Mouse (Mus musculus): ENCODE measurements around the gene Znrd1. TPM values are rescaled to one million over a fixed set of nuclear protein-coding genes. Genes with fewer than 3 reads are reported as not detected.

The Znrd1 gene
- 55.2 and 62.2 TPM in 2 replicates for polyA plus RNA-seq (2014; fragmentation: Nextera tagmentation; extraction: Ambion mirVana)

DNA sequence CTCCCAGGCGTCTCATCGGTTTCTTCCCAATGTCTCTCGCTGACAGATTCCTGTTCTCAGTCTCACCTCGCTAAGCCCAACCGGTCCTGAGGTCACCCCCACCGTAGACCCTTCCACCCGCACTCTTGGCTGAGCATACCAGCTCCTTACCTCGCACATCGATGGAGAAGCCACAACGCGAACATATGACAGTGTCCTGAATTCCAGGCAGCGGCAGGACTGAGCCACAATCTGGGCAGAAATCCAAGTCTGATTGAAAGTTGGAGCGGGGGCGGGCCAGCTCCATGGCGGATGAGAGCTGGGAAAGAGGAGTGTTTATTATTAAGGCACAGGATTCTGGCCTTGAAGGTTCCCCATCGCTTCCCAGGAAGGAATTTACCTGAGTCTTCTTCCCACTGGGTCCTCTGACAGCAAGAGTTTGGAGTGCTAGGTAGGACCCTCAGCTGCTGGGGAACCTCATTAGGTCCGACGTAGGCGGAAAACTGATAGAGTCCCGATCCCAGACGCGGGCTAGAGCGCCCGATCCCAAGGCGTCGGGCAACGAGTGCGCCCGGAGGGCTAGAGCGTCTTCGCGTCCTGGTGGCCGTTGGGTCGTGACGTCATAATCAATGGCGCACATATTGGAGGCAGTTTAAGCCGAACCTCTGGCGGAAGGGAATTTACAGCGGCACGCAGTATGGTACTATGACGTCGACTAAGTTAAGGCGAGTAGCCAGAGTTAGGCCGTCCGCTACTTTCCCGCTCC lies at the start of gene Znrd1, which contains the start of gene Znrd1as:
Gene Znrd1 (minus strand): TSS at position 561 of the 745 bp plus-strand sequence.
Gene Znrd1as (plus strand): TSS at position 594 of the 745 bp plus-strand sequence.
- Histone ChIP-seq H3K9me3 (ENCODE audit: control insufficient read depth, low read length) (no peaks in the 10 kb centered on the region), H3K27me3 (replicated peaks; ENCODE audit: control insufficient read depth, insufficient read depth, low read length) (no peaks in the 10 kb centered on the region), H3K36me3 (ENCODE audit: control insufficient read depth, insufficient read depth, low read length) (peaks cover 3% of the 10 kb centered on the region; the same call in 1 of the 2 replicates), H3K4me2 (peak within 1 kb of the TSS; percentile 91), H3K9ac (ENCODE audit: low read depth, low read length) (peak within 1 kb of the TSS; percentile 86), H3K4me3 (ENCODE audit: low read depth, low read length) (peak within 1 kb of the TSS; percentile 82), H3K4me1 (replicated peaks; ENCODE audit: control insufficient read depth, insufficient read depth, low read length) (no peaks in the 10 kb centered on the region; the same call in 1 of the 2 replicates), H3K27ac (ENCODE audit: low read depth, low read length) (peak within 1 kb of the TSS; percentile 57; the same call in 1 of the 2 replicates)
- DNase-seq (ENCODE audit: low spot score), result peak; percentile 88
- under 1% methylated on average over 46 of the region's 46 CpGs for WGBS
- ATAC-seq (replicated peaks; ENCODE audit: low FRiP score), result peak; percentile 97

DNA sequence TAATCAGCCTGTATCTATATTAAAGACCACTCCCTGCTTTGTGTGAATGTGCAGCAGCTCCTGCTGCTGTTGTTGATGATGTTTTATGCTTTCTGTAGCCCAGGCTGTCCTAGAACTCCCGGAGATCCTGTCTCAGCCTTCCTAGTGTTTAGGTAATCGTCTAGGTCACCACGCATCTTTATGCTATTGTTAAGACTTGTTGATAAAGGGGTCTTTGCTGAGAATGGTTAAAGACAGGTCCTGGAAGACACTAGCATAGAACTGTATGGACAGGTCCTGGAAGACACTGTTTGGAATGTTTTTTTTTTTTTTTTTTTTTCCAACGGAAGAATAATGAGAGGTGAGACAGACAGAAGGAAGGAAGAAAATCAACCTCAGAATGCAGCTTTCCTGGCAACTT lies 45.0 kb upstream of the Znrd1 start:
- 52% methylated on average over 4 of the region's 4 CpGs for WGBS
- no peak overlapping the region for H3K27ac ChIP-seq (ENCODE audit: low read depth, low read length)
- ATAC-seq (replicated peaks; ENCODE audit: low FRiP score) (no peak), DNase-seq (ENCODE audit: low spot score) (no peak)
- no peaks in the 10 kb centered on the region for H3K9me3 ChIP-seq (ENCODE audit: control insufficient read depth, low read length)
- H3K9ac ChIP-seq (ENCODE audit: low read depth, low read length), result no peak overlapping the region; the same call in 1 of the 2 replicates
- H3K4me2 ChIP-seq, result peak overlapping the region; percentile 76
- H3K4me1 ChIP-seq (replicated peaks; ENCODE audit: control insufficient read depth, insufficient read depth, low read length), result no peaks in the 10 kb centered on the region
- H3K4me3 ChIP-seq (ENCODE audit: low read depth, low read length), result peak overlapping the region; percentile 62
- H3K36me3 ChIP-seq (ENCODE audit: control insufficient read depth, insufficient read depth, low read length), result peaks cover 2% of the 10 kb centered on the region; the same call in 1 of the 2 replicates
- H3K27me3 ChIP-seq (replicated peaks; ENCODE audit: control insufficient read depth, insufficient read depth, low read length), result peaks cover 9% of the 10 kb centered on the region

DNA sequence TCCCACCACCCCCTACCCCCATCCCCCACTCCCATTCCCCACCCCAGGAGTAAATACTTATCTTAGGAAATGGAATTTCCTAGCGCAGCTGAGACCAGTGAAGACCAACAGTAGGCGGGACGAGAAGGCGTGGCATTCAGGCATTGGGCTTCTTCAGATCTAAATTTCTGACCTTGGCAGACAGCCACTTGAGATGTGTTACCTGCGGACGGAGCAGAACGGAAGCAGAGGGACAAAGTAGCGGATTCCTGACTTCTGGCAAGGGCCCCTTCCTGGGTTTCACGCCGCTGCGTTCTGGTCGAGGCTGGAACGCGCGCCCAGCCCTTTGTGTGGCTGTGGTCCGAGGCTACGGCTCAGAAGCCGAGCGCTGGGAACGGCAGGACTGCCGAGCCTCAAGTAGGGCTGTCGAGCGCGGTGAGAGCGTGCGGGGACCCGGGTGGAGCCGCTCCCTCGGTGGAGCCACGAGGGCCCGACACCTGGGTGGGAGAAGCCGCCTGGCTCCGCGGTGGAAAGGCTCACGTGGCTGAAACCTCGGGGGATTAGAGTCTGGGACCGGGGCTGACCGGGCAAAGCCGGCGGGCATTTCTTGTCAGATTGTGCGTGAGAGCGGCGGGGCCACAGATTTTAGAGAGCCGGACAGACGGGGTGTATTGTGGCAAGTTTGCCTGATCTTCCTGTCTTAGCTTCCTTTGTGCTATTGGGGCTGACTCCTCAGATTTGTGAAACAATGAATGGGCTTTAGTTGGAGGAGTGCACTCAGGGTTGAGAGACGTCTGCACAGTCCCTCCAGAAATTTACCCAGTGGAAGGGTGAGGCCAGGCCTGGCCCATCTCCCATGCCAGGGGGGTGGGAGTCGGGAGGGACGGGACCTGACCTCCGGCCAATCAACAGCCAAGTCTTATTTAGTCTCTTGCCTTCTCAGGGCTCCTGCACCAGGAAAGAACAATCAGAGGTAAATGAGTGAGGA lies 44.3 kb upstream of the Znrd1 start:
- Histone ChIP-seq H3K9ac (ENCODE audit: low read depth, low read length) (peak overlapping the region; percentile 63), H3K27ac (ENCODE audit: low read depth, low read length) (peak overlapping the region; percentile 64), H3K27me3 (replicated peaks; ENCODE audit: control insufficient read depth, insufficient read depth, low read length) (peaks cover 9% of the 10 kb centered on the region), H3K4me3 (ENCODE audit: low read depth, low read length) (peak overlapping the region; percentile 62), H3K4me2 (peak overlapping the region; percentile 76), H3K36me3 (ENCODE audit: control insufficient read depth, insufficient read depth, low read length) (0 out of 2 replicates have a peak, but pooled peaks cover 2% of the 10 kb centered on the region), H3K9me3 (ENCODE audit: control insufficient read depth, low read length) (no peaks in the 10 kb centered on the region), H3K4me1 (replicated peaks; ENCODE audit: control insufficient read depth, insufficient read depth, low read length) (no peaks in the 10 kb centered on the region)
- peak; percentile 54 for DNase-seq (ENCODE audit: low spot score)
- 1% methylated on average over 49 of the region's 49 CpGs for WGBS
- peak; percentile 67 for ATAC-seq (replicated peaks; ENCODE audit: low FRiP score)

DNA sequence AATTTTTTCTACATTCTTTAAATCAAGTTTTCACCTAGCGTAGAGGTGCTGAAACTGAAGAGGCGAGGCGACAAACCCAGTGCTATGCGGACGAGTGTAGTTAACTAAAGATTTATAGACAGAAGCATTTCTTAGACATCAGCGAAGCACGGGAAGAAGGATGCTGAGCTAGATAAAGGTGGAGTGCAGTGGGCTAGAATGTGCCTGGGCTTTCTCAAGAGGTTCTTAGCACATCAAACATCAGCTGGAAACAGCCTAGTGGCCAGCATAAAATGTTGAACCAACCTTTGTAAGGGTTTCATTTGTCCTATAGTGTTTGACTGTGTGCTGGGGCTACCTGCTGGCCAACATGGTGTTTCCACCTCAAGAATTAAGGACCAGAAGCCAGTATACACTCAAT lies 42.5 kb upstream of the Znrd1 start, which contains the start of gene Zfp57:
Gene Zfp57 (plus strand): TSS at position 301 of the 400 bp plus-strand sequence.
- Histone ChIP-seq H3K27ac (ENCODE audit: low read depth, low read length) (no peak within 1 kb of the TSS), H3K4me1 (replicated peaks; ENCODE audit: control insufficient read depth, insufficient read depth, low read length) (no peaks in the 10 kb centered on the region), H3K36me3 (ENCODE audit: control insufficient read depth, insufficient read depth, low read length) (no peaks in the 10 kb centered on the region), H3K4me2 (no peak within 1 kb of the TSS), H3K27me3 (replicated peaks; ENCODE audit: control insufficient read depth, insufficient read depth, low read length) (peaks cover 9% of the 10 kb centered on the region), H3K9ac (ENCODE audit: low read depth, low read length) (no peak within 1 kb of the TSS), H3K4me3 (ENCODE audit: low read depth, low read length) (no peak within 1 kb of the TSS), H3K9me3 (ENCODE audit: control insufficient read depth, low read length) (no peaks in the 10 kb centered on the region)
- DNase-seq (ENCODE audit: low spot score) (no peak), ATAC-seq (replicated peaks; ENCODE audit: low FRiP score) (no peak)
- 87% methylated on average over 7 of the region's 7 CpGs for WGBS

DNA sequence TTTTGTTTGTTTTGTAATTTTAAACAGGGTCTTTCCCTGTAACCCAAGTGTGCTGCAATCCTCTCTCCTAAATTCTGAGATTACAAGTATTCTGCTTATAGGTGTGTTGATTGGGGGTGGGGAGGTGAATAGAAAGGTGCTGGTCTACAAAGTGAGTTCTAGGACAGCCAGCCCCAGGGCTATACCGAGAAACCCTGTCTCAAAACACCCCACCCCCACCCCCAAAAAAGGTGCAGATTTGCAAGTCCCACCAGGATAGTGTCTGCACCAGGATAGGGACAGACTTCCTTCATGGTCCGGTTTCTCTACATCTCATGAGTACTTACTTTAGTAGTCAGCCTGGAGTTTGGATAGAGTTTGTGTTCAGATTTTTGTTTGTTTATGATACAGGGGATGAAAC lies 40.1 kb upstream of the Znrd1 start:
- Histone ChIP-seq H3K4me3 (ENCODE audit: low read depth, low read length) (no peak overlapping the region), H3K4me2 (no peak overlapping the region), H3K27me3 (replicated peaks; ENCODE audit: control insufficient read depth, insufficient read depth, low read length) (peaks cover 9% of the 10 kb centered on the region), H3K36me3 (ENCODE audit: control insufficient read depth, insufficient read depth, low read length) (no peaks in the 10 kb centered on the region), H3K9ac (ENCODE audit: low read depth, low read length) (no peak overlapping the region), H3K27ac (ENCODE audit: low read depth, low read length) (no peak overlapping the region), H3K9me3 (ENCODE audit: control insufficient read depth, low read length) (no peaks in the 10 kb centered on the region), H3K4me1 (replicated peaks; ENCODE audit: control insufficient read depth, insufficient read depth, low read length) (no peaks in the 10 kb centered on the region)
- WGBS, result 79% methylated on average over 2 of the region's 2 CpGs
- DNase-seq (ENCODE audit: low spot score) (no peak), ATAC-seq (replicated peaks; ENCODE audit: low FRiP score) (no peak)

DNA sequence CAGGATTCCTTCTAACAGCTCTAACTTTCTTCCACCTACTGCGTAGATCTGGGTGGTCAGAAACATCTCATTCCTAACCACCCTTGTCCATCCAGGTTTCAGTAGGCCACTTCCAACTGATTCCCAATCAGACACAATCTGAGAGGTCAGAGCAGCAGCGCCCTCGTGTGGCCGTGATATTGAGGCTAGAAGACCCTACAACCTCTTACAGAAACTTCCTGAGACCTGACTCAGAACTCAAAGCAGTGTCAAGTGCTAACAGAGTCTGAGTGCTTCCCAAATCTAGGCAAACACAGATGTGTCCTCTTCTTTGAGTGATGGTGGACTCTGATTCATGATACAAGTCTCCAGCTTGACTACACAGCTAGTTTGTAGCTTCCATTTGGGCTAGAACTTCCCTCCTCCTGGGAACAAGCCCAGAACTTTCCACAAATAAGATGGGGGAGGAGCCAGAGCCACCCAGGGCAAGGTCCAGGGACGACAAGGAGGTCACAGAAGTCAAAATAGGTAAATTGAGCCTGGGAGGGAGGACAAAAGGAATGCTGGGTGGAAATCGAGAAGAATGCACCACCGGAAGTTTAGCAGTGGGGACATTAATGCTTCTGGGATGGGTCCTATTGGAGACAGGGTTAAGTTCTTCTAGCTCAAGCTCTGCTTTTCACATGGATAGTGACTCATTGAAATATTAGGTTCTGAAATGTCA lies 38.8 kb upstream of the Znrd1 start:
- H3K4me2 ChIP-seq, result no peak overlapping the region
- H3K4me1 ChIP-seq (replicated peaks; ENCODE audit: control insufficient read depth, insufficient read depth, low read length), result no peaks in the 10 kb centered on the region
- WGBS, result 26% methylated on average over 7 of the region's 7 CpGs
- no peaks in the 10 kb centered on the region for H3K9me3 ChIP-seq (ENCODE audit: control insufficient read depth, low read length)
- H3K4me3 ChIP-seq (ENCODE audit: low read depth, low read length), result no peak overlapping the region
- H3K27ac ChIP-seq (ENCODE audit: low read depth, low read length), result no peak overlapping the region
- H3K9ac ChIP-seq (ENCODE audit: low read depth, low read length), result no peak overlapping the region
- peak; percentile 57 for DNase-seq (ENCODE audit: low spot score)
- no peaks in the 10 kb centered on the region for H3K36me3 ChIP-seq (ENCODE audit: control insufficient read depth, insufficient read depth, low read length)
- ATAC-seq (replicated peaks; ENCODE audit: low FRiP score), result no peak
- H3K27me3 ChIP-seq (replicated peaks; ENCODE audit: control insufficient read depth, insufficient read depth, low read length), result no peaks in the 10 kb centered on the region

DNA sequence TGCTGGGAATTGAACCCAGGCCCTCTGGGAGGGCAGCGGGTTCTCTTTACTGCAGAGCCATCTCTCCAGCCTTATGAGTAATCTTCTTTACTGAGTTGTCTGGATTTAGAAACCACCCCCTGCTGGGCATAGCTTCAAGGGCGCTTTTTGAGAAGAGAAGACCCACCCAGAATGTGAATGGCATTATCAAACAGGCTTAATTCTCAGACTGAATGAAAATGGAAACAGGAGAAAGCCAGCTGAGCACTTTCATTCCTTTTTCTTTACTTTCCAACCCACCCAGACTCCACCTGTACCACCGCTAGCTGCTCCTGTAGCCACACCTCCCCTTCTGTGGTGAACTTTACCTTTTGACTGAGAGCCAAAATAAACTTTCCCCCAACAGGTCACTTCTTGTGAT lies 37.1 kb upstream of the Znrd1 start:
- Histone ChIP-seq H3K9ac (ENCODE audit: low read depth, low read length) (no peak overlapping the region), H3K36me3 (ENCODE audit: control insufficient read depth, insufficient read depth, low read length) (no peaks in the 10 kb centered on the region), H3K27me3 (replicated peaks; ENCODE audit: control insufficient read depth, insufficient read depth, low read length) (no peaks in the 10 kb centered on the region), H3K4me1 (replicated peaks; ENCODE audit: control insufficient read depth, insufficient read depth, low read length) (no peaks in the 10 kb centered on the region), H3K27ac (ENCODE audit: low read depth, low read length) (no peak overlapping the region), H3K4me2 (no peak overlapping the region), H3K9me3 (ENCODE audit: control insufficient read depth, low read length) (no peaks in the 10 kb centered on the region), H3K4me3 (ENCODE audit: low read depth, low read length) (no peak overlapping the region)
- DNase-seq (ENCODE audit: low spot score), result no peak
- ATAC-seq (replicated peaks; ENCODE audit: low FRiP score), result no peak
- 71% methylated on average over 3 of the region's 3 CpGs for WGBS

DNA sequence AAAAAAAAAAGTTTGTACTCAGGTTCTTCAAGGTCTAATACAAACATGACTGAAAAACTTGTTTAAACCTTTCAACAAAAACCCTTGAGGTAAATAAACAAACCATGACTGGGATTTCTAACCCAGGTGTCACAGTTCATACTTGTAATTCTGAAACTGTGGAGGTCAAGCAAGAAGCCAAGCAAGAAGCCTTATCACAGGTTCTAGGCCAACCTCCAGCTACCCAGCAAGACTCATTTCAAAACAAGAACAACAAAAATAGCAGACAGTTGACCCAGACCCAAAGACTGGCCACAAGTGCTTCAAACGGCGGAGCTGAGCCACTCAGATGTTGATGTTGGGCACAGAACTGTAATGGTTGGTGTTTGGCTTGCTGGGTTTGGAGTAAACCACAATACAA lies 36.2 kb upstream of the Znrd1 start:
- H3K4me1 ChIP-seq (replicated peaks; ENCODE audit: control insufficient read depth, insufficient read depth, low read length), result no peaks in the 10 kb centered on the region
- H3K9me3 ChIP-seq (ENCODE audit: control insufficient read depth, low read length), result no peaks in the 10 kb centered on the region
- no peak for ATAC-seq (replicated peaks; ENCODE audit: low FRiP score)
- no peak overlapping the region for H3K27ac ChIP-seq (ENCODE audit: low read depth, low read length)
- peaks cover 1% of the 10 kb centered on the region for H3K27me3 ChIP-seq (replicated peaks; ENCODE audit: control insufficient read depth, insufficient read depth, low read length)
- DNase-seq (ENCODE audit: low spot score), result no peak
- H3K36me3 ChIP-seq (ENCODE audit: control insufficient read depth, insufficient read depth, low read length), result no peaks in the 10 kb centered on the region
- no peak overlapping the region for H3K4me3 ChIP-seq (ENCODE audit: low read depth, low read length)
- no peak overlapping the region for H3K9ac ChIP-seq (ENCODE audit: low read depth, low read length)
- no peak overlapping the region for H3K4me2 ChIP-seq
- WGBS, result 73% methylated on average over 2 of the region's 2 CpGs
